Mouse (Mus musculus): ENCODE results near the gene Mpp6.

The Mpp6 gene

GRCm38 (mm10) chr6:50222986-50223385, 112.9 kb downstream of the Mpp6 start:
- intact Hi-C loops (cut with DNase I) = no loop called here

GRCm38 (mm10) chr6:50223606-50224005, 113.6 kb downstream of the Mpp6 start:
- intact Hi-C loops (cut with DNase I) = no loop called here

GRCm38 (mm10) chr6:50225232-50225631, 115.2 kb downstream of the Mpp6 start:
- intact Hi-C loops (cut with DNase I) = no loop called here

GRCm38 (mm10) chr6:50228180-50228579, 118.1 kb downstream of the Mpp6 start:
- intact Hi-C loops (cut with DNase I) = no loop called here

GRCm38 (mm10) chr6:50231288-50231687, 121.2 kb downstream of the Mpp6 start:
- intact Hi-C loops (cut with DNase I) = no loop called here

GRCm38 (mm10) chr6:50232984-50233383, 122.9 kb downstream of the Mpp6 start:
- intact Hi-C loops (cut with DNase I) = no loop called here

- intact Hi-C loops (cut with DNase I) = no loop called here
These were observed 127.9 kb downstream of the Mpp6 start for GRCm38 (mm10) chr6:50237963-50238362.

GRCm38 (mm10) chr6:50239902-50240301, 129.9 kb downstream of the Mpp6 start:
- intact Hi-C loops (cut with DNase I) = no loop called here

GRCm38 (mm10) chr6:50240437-50240836, 130.4 kb downstream of the Mpp6 start:
- intact Hi-C loops (cut with DNase I) = no loop called here

GRCm38 (mm10) chr6:50244126-50244525, 134.1 kb downstream of the Mpp6 start:
- intact Hi-C loops (cut with DNase I) = no loop called here

GRCm38 (mm10) chr6:50244967-50245366, 134.9 kb downstream of the Mpp6 start:
- intact Hi-C loops (cut with DNase I) = no loop called here

- intact Hi-C loops (cut with DNase I) = no loop called here
These were observed 137.3 kb downstream of the Mpp6 start for GRCm38 (mm10) chr6:50247356-50247755.

GRCm38 (mm10) chr6:50247791-50248190, 137.8 kb downstream of the Mpp6 start:
- intact Hi-C loops (cut with DNase I) = no loop called here

Data from adrenal gland (tissue).